Mouse (Mus musculus): ENCODE results near the gene Prdm16. TPM values are rescaled to one million over a fixed set of nuclear protein-coding genes. Genes with fewer than 3 reads are reported as not detected.

Prdm16 gene
- polyA plus RNA-seq, 1 experiment from 2014 or later, result 11.8 TPM

DNA sequence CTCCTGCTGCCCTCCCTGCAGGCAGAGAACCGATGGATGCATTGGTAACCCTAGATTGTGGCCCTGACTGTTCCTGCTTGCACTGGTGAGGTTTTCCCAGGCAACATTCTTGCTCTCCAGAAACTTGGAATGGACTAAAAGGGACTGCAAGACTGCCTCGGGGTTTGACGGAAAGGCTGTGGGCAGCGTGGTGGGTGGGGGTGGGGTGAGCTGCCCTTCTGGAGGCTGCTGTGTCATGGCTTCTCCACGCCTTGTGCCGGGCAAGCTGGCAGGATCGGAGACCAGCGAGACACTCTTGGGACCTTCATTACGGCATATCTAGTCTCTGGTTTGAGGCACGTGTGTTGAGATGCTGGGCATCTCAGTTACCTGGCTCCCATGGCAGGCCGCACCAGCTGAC lies 237.0 kb downstream of the Prdm16 start:
- Histone ChIP-seq H3K4me2 (ENCODE audit: low read length) (no peak overlapping the region), H3K27me3 (ENCODE audit: control insufficient read depth, insufficient read depth, low read depth, low read length) (no peaks in the 10 kb centered on the region), H3K4me3 (ENCODE audit: low read depth, low read length) (no peak overlapping the region), H3K4me1 (ENCODE audit: control insufficient read depth, insufficient read depth, low read length) (0 out of 2 replicates have a peak, but pooled peaks cover 5% of the 10 kb centered on the region), H3K9ac (ENCODE audit: low read depth, low read length) (no peak overlapping the region), H3K9me3 (replicated peaks; ENCODE audit: control insufficient read depth, low read length, poor library complexity, severe bottlenecking) (no peaks in the 10 kb centered on the region), H3K27ac (ENCODE audit: low read length) (no peak overlapping the region), H3K36me3 (ENCODE audit: control insufficient read depth, insufficient read depth, low read length) (no peaks in the 10 kb centered on the region)
- 83% methylated on average over 11 of the region's 11 CpGs for WGBS
- ATAC-seq, result no peak

GRCm38 (mm10) chr4:154396652-154397301 lies 239.9 kb downstream of the Prdm16 start:
- Histone ChIP-seq H3K4me2 (ENCODE audit: low read length) (no peak overlapping the region), H3K27ac (ENCODE audit: low read length) (no peak overlapping the region), H3K4me1 (ENCODE audit: control insufficient read depth, insufficient read depth, low read length) (peaks cover 8% of the 10 kb centered on the region; the same call in 1 of the 2 replicates), H3K9me3 (replicated peaks; ENCODE audit: control insufficient read depth, low read length, poor library complexity, severe bottlenecking) (no peaks in the 10 kb centered on the region), H3K27me3 (ENCODE audit: control insufficient read depth, insufficient read depth, low read depth, low read length) (no peaks in the 10 kb centered on the region), H3K36me3 (ENCODE audit: control insufficient read depth, insufficient read depth, low read length) (no peaks in the 10 kb centered on the region), H3K9ac (ENCODE audit: low read depth, low read length) (no peak overlapping the region), H3K4me3 (ENCODE audit: low read depth, low read length) (no peak overlapping the region)
- peak; percentile 53; the same call in 1 of the 2 replicates for ATAC-seq
- WGBS, result 83% methylated on average over 14 of the region's 14 CpGs

- WGBS, result 51% methylated on average over 7 of the region's 7 CpGs
- no peak overlapping the region for H3K4me3 ChIP-seq (ENCODE audit: low read depth, low read length)
- H3K9me3 ChIP-seq (replicated peaks; ENCODE audit: control insufficient read depth, low read length, poor library complexity, severe bottlenecking), result no peaks in the 10 kb centered on the region
- H3K4me1 ChIP-seq (ENCODE audit: control insufficient read depth, insufficient read depth, low read length), result peaks cover 15% of the 10 kb centered on the region
- H3K9ac ChIP-seq (ENCODE audit: low read depth, low read length), result no peak overlapping the region
- no peak overlapping the region for H3K4me2 ChIP-seq (ENCODE audit: low read length)
- no peak overlapping the region for H3K27ac ChIP-seq (ENCODE audit: low read length)
- ATAC-seq, result 0 out of 2 replicates have a peak, but pooled peaks have one; percentile 44
- no peaks in the 10 kb centered on the region for H3K36me3 ChIP-seq (ENCODE audit: control insufficient read depth, insufficient read depth, low read length)
- no peaks in the 10 kb centered on the region for H3K27me3 ChIP-seq (ENCODE audit: control insufficient read depth, insufficient read depth, low read depth, low read length)
Observed at GRCm38 (mm10) chr4:154394123-154394722, 242.4 kb downstream of the Prdm16 start.

- Histone ChIP-seq H3K4me2 (ENCODE audit: low read length) (no peak overlapping the region), H3K9ac (ENCODE audit: low read depth, low read length) (no peak overlapping the region), H3K27me3 (ENCODE audit: control insufficient read depth, insufficient read depth, low read depth, low read length) (no peaks in the 10 kb centered on the region), H3K4me1 (ENCODE audit: control insufficient read depth, insufficient read depth, low read length) (peaks cover 15% of the 10 kb centered on the region), H3K36me3 (ENCODE audit: control insufficient read depth, insufficient read depth, low read length) (no peaks in the 10 kb centered on the region), H3K9me3 (replicated peaks; ENCODE audit: control insufficient read depth, low read length, poor library complexity, severe bottlenecking) (no peaks in the 10 kb centered on the region), H3K4me3 (ENCODE audit: low read depth, low read length) (no peak overlapping the region), H3K27ac (ENCODE audit: low read length) (no peak overlapping the region)
- no peak for ATAC-seq
- WGBS, result 29% methylated on average over 18 of the region's 18 CpGs
Observed at GRCm38 (mm10) chr4:154393196-154394122, 243.2 kb downstream of the Prdm16 start.

DNA sequence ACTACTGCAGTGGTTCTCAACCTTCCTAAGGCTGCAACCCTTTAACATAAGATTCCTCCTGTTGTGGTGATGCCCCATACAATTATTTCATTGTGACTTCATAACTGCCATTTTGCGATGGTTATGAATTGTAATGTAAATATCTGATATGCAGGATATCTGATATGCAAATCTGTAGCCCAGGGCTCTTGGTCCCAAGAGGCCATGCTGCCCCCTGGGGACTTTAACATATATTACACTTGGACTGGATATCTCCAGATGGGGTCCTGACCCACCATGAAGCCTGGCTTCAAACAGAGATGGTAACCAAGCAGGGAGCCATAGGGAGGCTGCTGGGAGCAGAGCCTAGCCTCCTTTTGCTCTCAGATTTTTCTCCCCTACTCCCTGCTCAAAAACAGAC lies 244.0 kb downstream of the Prdm16 start:
- H3K4me3 ChIP-seq (ENCODE audit: low read depth, low read length), result no peak overlapping the region
- no peak for ATAC-seq
- peaks cover 15% of the 10 kb centered on the region for H3K4me1 ChIP-seq (ENCODE audit: control insufficient read depth, insufficient read depth, low read length)
- H3K4me2 ChIP-seq (ENCODE audit: low read length), result no peak overlapping the region
- H3K9me3 ChIP-seq (replicated peaks; ENCODE audit: control insufficient read depth, low read length, poor library complexity, severe bottlenecking), result no peaks in the 10 kb centered on the region
- 73% methylated on average over 1 of the region's 1 CpGs for WGBS
- no peak overlapping the region for H3K27ac ChIP-seq (ENCODE audit: low read length)
- H3K9ac ChIP-seq (ENCODE audit: low read depth, low read length), result no peak overlapping the region
- H3K27me3 ChIP-seq (ENCODE audit: control insufficient read depth, insufficient read depth, low read depth, low read length), result no peaks in the 10 kb centered on the region
- no peaks in the 10 kb centered on the region for H3K36me3 ChIP-seq (ENCODE audit: control insufficient read depth, insufficient read depth, low read length)

- Histone ChIP-seq H3K36me3 (ENCODE audit: control insufficient read depth, insufficient read depth, low read length) (no peaks in the 10 kb centered on the region), H3K9ac (ENCODE audit: low read depth, low read length) (peak overlapping the region; percentile 32; the same call in 1 of the 2 replicates), H3K4me2 (ENCODE audit: low read length) (no peak overlapping the region), H3K27me3 (ENCODE audit: control insufficient read depth, insufficient read depth, low read depth, low read length) (no peaks in the 10 kb centered on the region), H3K4me1 (ENCODE audit: control insufficient read depth, insufficient read depth, low read length) (peaks cover 15% of the 10 kb centered on the region), H3K27ac (ENCODE audit: low read length) (peak overlapping the region; percentile 36), H3K4me3 (ENCODE audit: low read depth, low read length) (no peak overlapping the region), H3K9me3 (replicated peaks; ENCODE audit: control insufficient read depth, low read length, poor library complexity, severe bottlenecking) (no peaks in the 10 kb centered on the region)
- no peak for ATAC-seq
- WGBS, result 9% methylated on average over 20 of the region's 20 CpGs
Observed at GRCm38 (mm10) chr4:154390333-154391080, 246.2 kb downstream of the Prdm16 start.

DNA sequence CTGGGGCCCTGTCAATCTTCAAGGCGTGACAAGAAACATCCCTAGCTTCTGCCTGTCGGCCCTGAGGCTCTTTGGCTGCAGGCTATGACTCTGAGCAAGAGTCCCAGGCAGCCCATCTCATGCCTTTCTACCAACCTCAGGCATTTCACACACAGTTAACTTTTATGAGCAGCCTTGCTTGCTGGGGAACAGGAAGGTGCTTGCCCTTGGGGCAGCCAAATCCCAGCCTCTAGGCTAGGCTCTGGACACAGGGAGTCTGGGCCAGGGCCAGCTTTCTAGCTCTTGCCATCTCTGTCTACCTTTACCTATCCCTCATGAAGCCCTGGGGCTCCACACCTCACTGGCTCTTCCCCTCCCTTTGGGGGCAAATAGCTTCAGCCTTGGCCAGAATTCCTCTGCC lies 247.0 kb downstream of the Prdm16 start:
- H3K36me3 ChIP-seq (ENCODE audit: control insufficient read depth, insufficient read depth, low read length), result no peaks in the 10 kb centered on the region
- ATAC-seq, result no peak
- WGBS, result 85% methylated on average over 2 of the region's 2 CpGs
- H3K27me3 ChIP-seq (ENCODE audit: control insufficient read depth, insufficient read depth, low read depth, low read length), result no peaks in the 10 kb centered on the region
- H3K9ac ChIP-seq (ENCODE audit: low read depth, low read length), result no peak overlapping the region
- no peak overlapping the region for H3K4me3 ChIP-seq (ENCODE audit: low read depth, low read length)
- H3K4me1 ChIP-seq (ENCODE audit: control insufficient read depth, insufficient read depth, low read length), result peaks cover 15% of the 10 kb centered on the region
- no peak overlapping the region for H3K4me2 ChIP-seq (ENCODE audit: low read length)
- no peak overlapping the region for H3K27ac ChIP-seq (ENCODE audit: low read length)
- H3K9me3 ChIP-seq (replicated peaks; ENCODE audit: control insufficient read depth, low read length, poor library complexity, severe bottlenecking), result no peaks in the 10 kb centered on the region

DNA sequence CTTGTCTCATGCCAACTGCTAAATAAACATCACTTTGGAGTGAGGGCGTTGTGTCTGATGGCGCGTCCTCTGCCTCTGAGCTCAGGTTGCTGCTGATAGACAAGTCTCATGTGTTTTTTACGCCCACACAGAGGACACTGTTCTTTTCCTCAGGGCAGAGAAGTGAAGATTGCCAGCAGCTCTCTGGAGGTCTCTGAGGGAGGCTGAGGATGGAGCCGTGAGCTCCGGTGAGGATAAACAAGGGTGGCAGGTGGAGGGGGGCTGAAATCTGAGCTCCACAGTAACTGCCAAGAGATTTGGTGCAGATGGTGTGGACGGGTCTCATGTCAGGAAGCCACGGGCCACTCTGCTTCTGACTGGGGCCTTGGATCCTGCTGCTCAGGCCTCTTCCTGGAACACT lies 249.9 kb downstream of the Prdm16 start:
- H3K36me3 ChIP-seq (ENCODE audit: control insufficient read depth, insufficient read depth, low read length), result no peaks in the 10 kb centered on the region
- H3K27me3 ChIP-seq (ENCODE audit: control insufficient read depth, insufficient read depth, low read depth, low read length), result no peaks in the 10 kb centered on the region
- no peak for ATAC-seq
- H3K9ac ChIP-seq (ENCODE audit: low read depth, low read length), result no peak overlapping the region
- no peaks in the 10 kb centered on the region for H3K9me3 ChIP-seq (replicated peaks; ENCODE audit: control insufficient read depth, low read length, poor library complexity, severe bottlenecking)
- WGBS, result 39% methylated on average over 8 of the region's 8 CpGs
- H3K4me3 ChIP-seq (ENCODE audit: low read depth, low read length), result no peak overlapping the region
- H3K4me2 ChIP-seq (ENCODE audit: low read length), result no peak overlapping the region
- H3K4me1 ChIP-seq (ENCODE audit: control insufficient read depth, insufficient read depth, low read length), result peaks cover 7% of the 10 kb centered on the region
- no peak overlapping the region for H3K27ac ChIP-seq (ENCODE audit: low read length)

All from midbrain, embryonic 16.5 days (tissue).